Mouse (Mus musculus): ENCODE results near the gene Nes. TPM values are rescaled to one million over a fixed set of nuclear protein-coding genes. Genes with fewer than 3 reads are reported as not detected.

Gene Nes
- polyA plus RNA-seq, 1 experiment from 2014 or later = 27.1 TPM

- no peak for DNase-seq
- H3K4me2 ChIP-seq = peak overlapping the region; percentile 96
- H3K27ac ChIP-seq (ENCODE audit: low read depth) = peak overlapping the region; percentile 67
- TF ChIP-seq CTCF (IDR thresholded peaks at IDR 0.05; ENCODE audit: low read depth) = no peak
- peaks cover 34% of the 10 kb centered on the region for H3K4me1 ChIP-seq (ENCODE audit: insufficient read depth)
- H3K9me3 ChIP-seq (ENCODE audit: low read depth, low read length) = no peaks in the 10 kb centered on the region
- H3K9ac ChIP-seq = peak overlapping the region; percentile 40
- ATAC-seq (ENCODE audit: insufficient read depth) = no peak
- peaks cover 13% of the 10 kb centered on the region; the same call in 1 of the 2 replicates for H3K36me3 ChIP-seq (ENCODE audit: insufficient read depth)
- H3K4me3 ChIP-seq (ENCODE audit: low read depth, low read length) = peak overlapping the region; percentile 66
- H3K27me3 ChIP-seq (ENCODE audit: insufficient read depth, low read length) = no peaks in the 10 kb centered on the region
- WGBS = 40% methylated on average over 14 of the region's 14 CpGs
Measured at GRCm38 (mm10) chr3:87973593-87974380, 2.9 kb downstream of the Nes start.

DNA sequence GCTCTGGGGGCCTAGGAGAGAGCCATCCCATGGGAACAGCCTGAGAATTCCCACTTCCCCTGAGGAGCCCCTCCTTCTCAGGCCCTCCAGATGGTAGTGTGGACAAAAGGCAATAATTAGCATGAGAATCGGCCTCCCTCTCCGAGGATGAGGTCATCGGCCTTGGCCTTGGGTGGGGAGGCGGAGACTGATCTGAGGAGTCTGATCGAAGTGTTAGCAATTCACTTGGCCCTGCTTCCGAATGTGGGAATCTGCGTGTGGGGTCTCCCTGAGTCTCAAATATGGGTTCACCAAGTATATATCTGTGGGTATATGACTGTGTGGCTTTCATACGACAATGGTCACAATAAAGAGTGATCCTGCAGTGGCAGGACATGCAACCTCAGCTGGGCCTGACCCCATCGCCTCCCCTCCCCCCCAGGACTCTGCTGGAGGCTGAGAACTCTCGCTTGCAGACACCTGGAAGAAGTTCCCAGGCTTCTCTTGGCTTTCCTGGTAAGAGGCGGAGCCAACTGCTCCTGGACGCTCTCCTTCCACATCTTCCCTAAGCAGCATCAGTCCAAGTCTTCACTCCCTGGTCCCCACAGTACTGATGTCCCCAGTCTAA, 3.6 kb downstream of the Nes start:
- 25% methylated on average over 12 of the region's 12 CpGs for WGBS
- Histone ChIP-seq H3K4me1 (ENCODE audit: insufficient read depth) (peaks cover 34% of the 10 kb centered on the region), H3K36me3 (ENCODE audit: insufficient read depth) (peaks cover 13% of the 10 kb centered on the region; the same call in 1 of the 2 replicates), H3K9me3 (ENCODE audit: low read depth, low read length) (no peaks in the 10 kb centered on the region), H3K4me3 (ENCODE audit: low read depth, low read length) (peak overlapping the region; percentile 66), H3K9ac (peak overlapping the region; percentile 40), H3K27ac (ENCODE audit: low read depth) (peak overlapping the region; percentile 67), H3K27me3 (ENCODE audit: insufficient read depth, low read length) (no peaks in the 10 kb centered on the region), H3K4me2 (peak overlapping the region; percentile 96)
- ATAC-seq (ENCODE audit: insufficient read depth) = no peak
- peak; percentile 57 for DNase-seq
- TF ChIP-seq CTCF (IDR thresholded peaks at IDR 0.05; ENCODE audit: low read depth) = no peak

DNA sequence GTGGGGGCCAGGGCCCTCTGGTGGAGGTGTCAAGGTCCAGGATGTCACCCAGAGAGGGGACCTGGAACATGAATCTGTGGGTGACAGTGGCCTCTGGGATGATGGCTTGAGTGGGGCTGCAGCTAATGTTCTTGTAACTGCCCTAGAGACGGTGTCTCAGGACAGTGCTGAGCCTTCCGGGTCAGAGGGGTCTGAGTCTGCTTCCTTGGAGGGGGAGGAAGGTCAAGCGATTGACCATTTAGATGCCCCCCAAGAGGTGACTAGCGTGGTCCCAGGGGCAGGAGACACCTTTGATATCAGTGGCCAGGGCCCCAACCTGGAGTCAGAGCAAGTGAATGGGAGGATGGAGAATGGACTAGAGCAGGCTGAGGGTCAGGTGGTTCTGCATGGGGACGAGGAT, 8.6 kb downstream of the Nes start:
- Histone ChIP-seq H3K27me3 (ENCODE audit: insufficient read depth, low read length) (no peaks in the 10 kb centered on the region), H3K27ac (ENCODE audit: low read depth) (no peak overlapping the region), H3K9ac (no peak overlapping the region), H3K4me3 (ENCODE audit: low read depth, low read length) (no peak overlapping the region), H3K4me1 (ENCODE audit: insufficient read depth) (peaks cover 35% of the 10 kb centered on the region), H3K36me3 (ENCODE audit: insufficient read depth) (peaks cover 13% of the 10 kb centered on the region; the same call in 1 of the 2 replicates), H3K9me3 (ENCODE audit: low read depth, low read length) (no peaks in the 10 kb centered on the region), H3K4me2 (no peak overlapping the region)
- 80% methylated on average over 5 of the region's 5 CpGs for WGBS
- TF ChIP-seq CTCF (IDR thresholded peaks at IDR 0.05; ENCODE audit: low read depth) = no peak
- DNase-seq (no peak), ATAC-seq (ENCODE audit: insufficient read depth) (no peak)

- peak overlapping the region; percentile 18; the same call in 1 of the 2 replicates for H3K27ac ChIP-seq (ENCODE audit: low read depth)
- no peaks in the 10 kb centered on the region for H3K27me3 ChIP-seq (ENCODE audit: insufficient read depth, low read length)
- no peak overlapping the region for H3K9ac ChIP-seq
- DNase-seq = no peak
- TF ChIP-seq CTCF (IDR thresholded peaks at IDR 0.05; ENCODE audit: low read depth) = no peak
- no peak overlapping the region for H3K4me2 ChIP-seq
- peaks cover 9% of the 10 kb centered on the region; the same call in 1 of the 2 replicates for H3K36me3 ChIP-seq (ENCODE audit: insufficient read depth)
- ATAC-seq (ENCODE audit: insufficient read depth) = no peak
- peaks cover 35% of the 10 kb centered on the region for H3K4me1 ChIP-seq (ENCODE audit: insufficient read depth)
- WGBS = 42% methylated on average over 3 of the region's 3 CpGs
- no peak overlapping the region for H3K4me3 ChIP-seq (ENCODE audit: low read depth, low read length)
- H3K9me3 ChIP-seq (ENCODE audit: low read depth, low read length) = no peaks in the 10 kb centered on the region
Measured at GRCm38 (mm10) chr3:87980085-87980484, 9.2 kb downstream of the Nes start.

DNA sequence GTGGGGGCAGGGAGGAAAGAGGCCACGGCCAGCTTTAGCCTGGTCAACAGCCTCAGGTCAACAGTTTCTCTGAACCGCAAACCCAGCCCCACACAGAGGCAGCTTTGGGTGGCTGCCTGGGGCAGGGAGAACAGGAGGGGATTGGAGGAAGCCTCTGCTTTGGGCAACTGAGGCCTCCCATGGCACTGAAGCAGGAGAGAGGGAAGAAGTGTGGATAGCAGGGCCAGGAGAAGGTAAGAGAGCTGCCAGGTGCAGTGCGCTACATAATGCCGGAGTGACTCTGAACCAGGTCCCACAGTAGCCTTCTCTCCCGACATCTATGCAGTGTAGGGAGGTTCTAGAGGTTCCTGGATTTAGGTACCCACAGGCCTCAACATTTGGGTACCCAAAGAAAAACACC, 9.8 kb downstream of the Nes start:
- Histone ChIP-seq H3K27ac (ENCODE audit: low read depth) (peak overlapping the region; percentile 18; the same call in 1 of the 2 replicates), H3K9ac (no peak overlapping the region), H3K4me3 (ENCODE audit: low read depth, low read length) (no peak overlapping the region), H3K9me3 (ENCODE audit: low read depth, low read length) (no peaks in the 10 kb centered on the region), H3K4me1 (ENCODE audit: insufficient read depth) (peaks cover 41% of the 10 kb centered on the region), H3K4me2 (no peak overlapping the region), H3K36me3 (ENCODE audit: insufficient read depth) (peaks cover 2% of the 10 kb centered on the region; the same call in 1 of the 2 replicates), H3K27me3 (ENCODE audit: insufficient read depth, low read length) (no peaks in the 10 kb centered on the region)
- ATAC-seq (ENCODE audit: insufficient read depth) (no peak), DNase-seq (no peak)
- WGBS = 61% methylated on average over 5 of the region's 5 CpGs
- TF ChIP-seq CTCF (IDR thresholded peaks at IDR 0.05; ENCODE audit: low read depth) = no peak

GRCm38 (mm10) chr3:87981214-87981760, 10.4 kb downstream of the Nes start:
- WGBS = 79% methylated on average over 6 of the region's 6 CpGs
- H3K27me3 ChIP-seq (ENCODE audit: insufficient read depth, low read length) = no peaks in the 10 kb centered on the region
- no peak overlapping the region for H3K4me2 ChIP-seq
- TF ChIP-seq CTCF (IDR thresholded peaks at IDR 0.05; ENCODE audit: low read depth) = no peak
- ATAC-seq (ENCODE audit: insufficient read depth) (no peak), DNase-seq (no peak)
- no peaks in the 10 kb centered on the region for H3K9me3 ChIP-seq (ENCODE audit: low read depth, low read length)
- H3K9ac ChIP-seq = no peak overlapping the region
- no peaks in the 10 kb centered on the region; the same call in 1 of the 2 replicates for H3K36me3 ChIP-seq (ENCODE audit: insufficient read depth)
- peaks cover 46% of the 10 kb centered on the region for H3K4me1 ChIP-seq (ENCODE audit: insufficient read depth)
- H3K27ac ChIP-seq (ENCODE audit: low read depth) = peak overlapping the region; percentile 99
- no peak overlapping the region for H3K4me3 ChIP-seq (ENCODE audit: low read depth, low read length)

Measured in lung, embryonic 14.5 days (tissue).